Mouse (Mus musculus): ENCODE results near the gene Fam198a. TPM values are rescaled to one million over a fixed set of nuclear protein-coding genes. Genes with fewer than 3 reads are reported as not detected.
"Not testable (repeated sequence)": the region's sequence is repeated elsewhere in the genome, so short reads cannot be mapped to it uniquely, and the experiment has no call there.

Fam198a gene
- polyA plus RNA-seq, 1 experiment: 3.7 TPM

- not testable (repeated sequence) for DNase-seq (ENCODE audit: low read depth)
Observed at GRCm38 (mm10) chr9:122021171-122021570, 70.4 kb downstream of the Fam198a start.

DNA sequence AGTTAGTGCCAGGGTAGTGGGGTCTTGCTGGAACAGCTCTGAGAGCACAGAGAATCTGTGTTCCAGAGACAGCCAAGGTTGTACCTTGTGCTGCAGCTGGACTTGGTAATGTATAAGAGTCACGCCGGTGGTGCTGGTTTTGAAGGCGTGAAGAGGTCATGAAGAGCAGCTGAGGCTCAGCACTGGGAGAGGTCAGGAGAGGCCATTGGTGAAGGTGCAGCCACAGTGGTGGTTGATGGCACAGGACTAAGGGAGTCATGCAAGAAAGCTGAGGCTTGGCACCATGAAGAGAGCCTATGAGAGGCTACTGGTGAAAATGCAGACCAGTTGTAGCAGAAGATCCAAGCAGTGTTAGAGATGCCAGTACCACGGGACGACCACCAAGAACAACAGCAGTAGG, 70.8 kb downstream of the Fam198a start:
- no peak for DNase-seq (ENCODE audit: low read depth)

DNA sequence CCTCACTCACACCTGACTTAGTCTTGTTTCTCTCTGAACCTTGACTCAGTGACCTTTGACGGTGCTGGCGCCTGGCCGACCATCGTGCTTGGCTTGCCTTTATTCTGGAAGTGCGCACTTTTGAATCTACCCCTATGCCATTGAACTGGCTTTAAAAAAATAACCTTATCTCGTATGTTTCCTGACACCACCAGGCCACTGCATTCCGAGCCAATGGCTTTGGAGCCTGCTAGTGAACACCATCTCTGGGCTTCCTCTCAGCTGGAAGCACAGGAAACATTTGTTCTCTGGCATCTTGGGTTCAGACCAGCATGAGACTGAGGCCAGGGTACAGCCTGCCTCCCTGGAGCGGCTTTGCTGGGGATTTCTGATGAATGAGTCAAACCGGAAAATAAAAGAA, 72.0 kb downstream of the Fam198a start:
- DNase-seq (ENCODE audit: low read depth): no peak

- DNase-seq (ENCODE audit: low read depth): no peak
Observed at GRCm38 (mm10) chr9:122023873-122024272, 73.1 kb downstream of the Fam198a start.

DNA sequence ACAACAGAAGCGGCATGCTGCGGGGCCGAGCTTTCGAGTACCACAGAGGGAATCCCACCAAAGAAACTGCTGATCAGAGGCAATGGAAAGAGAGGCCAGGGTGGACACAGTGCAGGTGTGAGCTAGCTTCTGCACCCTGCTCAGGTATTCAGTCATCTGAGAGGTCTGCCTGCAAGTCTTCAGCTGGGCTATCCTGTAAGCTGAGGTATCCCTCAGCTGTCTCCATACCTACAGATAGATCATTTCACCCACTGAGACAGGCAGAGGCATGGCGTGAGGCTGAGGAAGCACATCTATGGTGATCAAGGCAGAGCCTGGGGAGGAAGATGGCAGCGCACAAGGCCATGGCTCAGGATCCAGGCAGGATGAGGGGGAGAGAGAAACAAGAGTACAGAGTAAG, 73.6 kb downstream of the Fam198a start:
- no peak for DNase-seq (ENCODE audit: low read depth)

GRCm38 (mm10) chr9:122025855-122026590, 75.2 kb downstream of the Fam198a start:
- DNase-seq (ENCODE audit: low read depth): no peak

- no peak for DNase-seq (ENCODE audit: low read depth)
Observed at GRCm38 (mm10) chr9:122027081-122027913, 76.5 kb downstream of the Fam198a start.

GRCm38 (mm10) chr9:122027914-122028745, 77.3 kb downstream of the Fam198a start:
- no peak for DNase-seq (ENCODE audit: low read depth)

DNA sequence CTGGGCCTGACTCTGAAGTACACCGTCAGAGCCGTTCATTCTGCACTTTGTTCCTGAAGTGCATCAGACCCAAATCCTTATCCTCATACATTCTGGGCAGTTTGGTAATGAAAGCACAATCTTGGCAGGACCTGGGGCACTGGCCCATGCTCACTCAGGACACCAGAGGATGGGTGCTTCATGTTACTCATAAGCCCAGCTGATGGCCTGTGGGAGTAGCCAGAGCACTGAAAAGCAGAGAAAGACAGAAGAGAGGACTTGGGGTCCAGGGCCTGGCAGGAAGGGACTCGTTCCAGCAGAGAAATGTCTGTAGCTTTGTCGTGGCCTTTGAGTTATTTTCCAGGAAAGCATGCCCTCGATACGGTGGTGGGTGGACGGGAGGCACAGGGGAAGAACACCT, 79.0 kb downstream of the Fam198a start:
- DNase-seq (ENCODE audit: low read depth): no peak

Other genes with a start within 250 kb of the Fam198a start
- gene Sec22c, start 245.5 kb upstream of the Fam198a start, polyA plus RNA-seq (2012; rRNA removed): 11.2 and 12.1 TPM in 2 replicates
- 35.9 and 43.4 TPM in 2 replicates for gene Ss18l2, start 240.7 kb upstream of the Fam198a start, polyA plus RNA-seq (2012; rRNA removed)
- 62.0 and 73.9 TPM in 2 replicates for gene Nktr, start 231.8 kb upstream of the Fam198a start, polyA plus RNA-seq (2012; rRNA removed)
- 30.8 and 31.9 TPM in 2 replicates for gene Zfp651, start 191.7 kb upstream of the Fam198a start, polyA plus RNA-seq (2012; rRNA removed)
- 0.14 TPM in 1 of 2 replicates, not detected in the other for gene Klhl40, start 173.4 kb upstream of the Fam198a start, polyA plus RNA-seq (2012; rRNA removed)
- 4.7 and 8.5 TPM in 2 replicates for gene Hhatl, start 158.5 kb upstream of the Fam198a start, polyA plus RNA-seq (2012; rRNA removed)
- gene Ccdc13, start 111.5 kb upstream of the Fam198a start, polyA plus RNA-seq (2012; rRNA removed): 1.0 and 1.7 TPM in 2 replicates
- 29.5 and 35.5 TPM in 2 replicates for gene Higd1a, start 92.6 kb upstream of the Fam198a start, polyA plus RNA-seq (2012; rRNA removed)
- gene Ackr2, start 52.6 kb upstream of the Fam198a start, polyA plus RNA-seq (2012; rRNA removed): 3.0 and 3.3 TPM in 2 replicates
- 0.15 and 0.16 TPM in 2 replicates for gene Cyp8b1, start 34.7 kb upstream of the Fam198a start, polyA plus RNA-seq (2012; rRNA removed)
- 19.8 and 20.2 TPM in 2 replicates for gene Pomgnt2, start 46.1 kb downstream of the Fam198a start, polyA plus RNA-seq (2012; rRNA removed)
- gene Snrk, start 166.3 kb downstream of the Fam198a start, polyA plus RNA-seq (2012; rRNA removed): 86.2 and 86.3 TPM in 2 replicates

Data from gonadal fat pad, adult 2 months (tissue).